ENCODE assay signal across 8 mouse cellular contexts in genomic region chr12:102643316-102643715, GRCm38 (mm10).
DNase-seq lines count a peak whose midpoint lies in the region; ATAC-seq and TF ChIP-seq lines count a peak whose summit lies in the region.

No protein-coding gene starts in this region.

- peak overlapping the region; percentile 12; the same call in 1 of the 2 replicates for H3K27ac ChIP-seq in layer of hippocampus, adult 2 months

- H3K4me3 ChIP-seq in layer of hippocampus, adult 2 months: no peak overlapping the region

- ATAC-seq in activated CD4-positive, CD25-positive, alpha-beta regulatory T cell, adult 4 months: no peak

- DNase-seq in adrenal gland, adult 2 months: peak; percentile 38
- no peak for DNase-seq in adrenal gland, postnatal 25 days
- no peak for DNase-seq in layer of hippocampus, adult 2 months (ENCODE audit: low spot score in 2 of 2)
- DNase-seq in layer of hippocampus, adult 9-10 months (ENCODE audit: low spot score): no peak
- DNase-seq in kidney, adult 9 months: peak; percentile 88
- DNase-seq in ovary, postnatal 10 days (ENCODE audit: low spot score): peak; percentile 25
- DNase-seq in layer of hippocampus, postnatal 14 days (ENCODE audit: low spot score in 2 of 2): no peak

- TF ChIP-seq CTCF in layer of hippocampus, adult 2 months (conservative IDR thresholded peaks at IDR 0.05): no peak

Comparison
In these comparisons a context has a peak if more than half of its experiments do, and no peak if none do; other contexts are left out.
1. DNase-seq: peak in adrenal gland, adult 2 months (single experiment), kidney, adult 9 months (single experiment) and ovary, postnatal 10 days (single experiment); none in adrenal gland, postnatal 25 days (single experiment), layer of hippocampus, adult 2 months (0 of 2), layer of hippocampus, adult 9-10 months (single experiment) and layer of hippocampus, postnatal 14 days (0 of 2).